In genomic region chr10:78395819-78396624, GRCm38 (mm10) we compare ENCODE assay signal across 8 mouse cellular contexts. TPM values are rescaled to one million over a fixed set of nuclear protein-coding genes. Genes with fewer than 3 reads are reported as not detected.
A peak's percentile ranks its signal among the peaks of the same experiment; 100 is the strongest.
DNase-seq lines count a peak whose midpoint lies in the region; ATAC-seq and TF ChIP-seq lines count a peak whose summit lies in the region.

No protein-coding gene starts in this region.

- H3K9ac ChIP-seq in embryonic facial prominence, embryonic 12.5 days: no peak overlapping the region
- no peak overlapping the region for H3K9ac ChIP-seq in heart, adult 2 months (ENCODE audit: low read depth, low read length)
- H3K9ac ChIP-seq in kidney, embryonic 15.5 days: no peak overlapping the region
- no peak overlapping the region for H3K9ac ChIP-seq in limb, embryonic 14.5 days (ENCODE audit: low read depth, low read length, severe bottlenecking)

- ATAC-seq in embryonic facial prominence, embryonic 12.5 days (ENCODE audit: insufficient number of reproducible peaks, insufficient read depth, low FRiP score, low TSS enrichment): no peak
- ATAC-seq in kidney, embryonic 15.5 days (replicated peaks; ENCODE audit: low FRiP score): peak; percentile 41; the same call in 1 of the 2 replicates
- peak; percentile 72 for ATAC-seq in limb, embryonic 14.5 days (ENCODE audit: low FRiP score, low read depth)

- peak; percentile 89 for DNase-seq in A20 (ENCODE audit: low read depth, low spot score)
- peak; percentile 94 to 96 for DNase-seq in adrenal gland, postnatal 36 days
- DNase-seq in heart, adult 2 months: peak; percentile 84 to 95
- peak; percentile 91 for DNase-seq in limb, embryonic 14.5 days (ENCODE audit: low spot score)
- DNase-seq in natural killer cell, adult 2 months (ENCODE audit: low spot score in 2 of 2): peak; percentile 76 to 87
- peak; percentile 93 for DNase-seq in splenic B cell, adult 2 months (ENCODE audit: low read depth, low spot score)

- peak overlapping the region; percentile 29; the same call in 1 of the 2 replicates for H3K4me2 ChIP-seq in embryonic facial prominence, embryonic 12.5 days (replicated peaks)
- H3K4me2 ChIP-seq in kidney, embryonic 15.5 days: no peak overlapping the region
- no peak overlapping the region; the same call in 1 of the 2 replicates for H3K4me2 ChIP-seq in limb, embryonic 14.5 days (replicated peaks; ENCODE audit: low read depth, low read length, severe bottlenecking)

- TF ChIP-seq EP300 in heart, adult 2 months (IDR thresholded peaks at IDR 0.05; ENCODE audit: insufficient read depth, low read depth, low read length): no peak

- no peak overlapping the region for H3K4me3 ChIP-seq in embryonic facial prominence, embryonic 12.5 days
- H3K4me3 ChIP-seq in heart, adult 2 months: no peak overlapping the region
- H3K4me3 ChIP-seq in kidney, embryonic 15.5 days (replicated peaks): no peak overlapping the region
- no peak overlapping the region for H3K4me3 ChIP-seq in limb, embryonic 14.5 days (replicated peaks; ENCODE audit: low read length)

- peaks cover 20% of the 10 kb centered on the region for H3K36me3 ChIP-seq in embryonic facial prominence, embryonic 12.5 days
- no peaks in the 10 kb centered on the region for H3K36me3 ChIP-seq in heart, adult 2 months (ENCODE audit: control insufficient read depth, insufficient read depth, low read length)
- peaks cover 13% of the 10 kb centered on the region for H3K36me3 ChIP-seq in kidney, embryonic 15.5 days
- H3K36me3 ChIP-seq in limb, embryonic 14.5 days (ENCODE audit: control insufficient read depth, insufficient read depth, low read length): peaks cover 20% of the 10 kb centered on the region
- peaks cover 2% of the 10 kb centered on the region; the same call in 1 of the 2 replicates for H3K36me3 ChIP-seq in splenic B cell, adult 2 months (ENCODE audit: control insufficient read depth, insufficient read depth, low read length, poor library complexity, severe bottlenecking)

- WGBS in embryonic facial prominence, embryonic 12.5 days: 4% methylated on average over 17 of the region's 17 CpGs
- WGBS in heart, adult 2 months: 18% methylated on average over 17 of the region's 17 CpGs
- 6% methylated on average over 17 of the region's 17 CpGs for WGBS in kidney, embryonic 15.5 days
- WGBS in limb, embryonic 14.5 days: 5% methylated on average over 17 of the region's 17 CpGs

- H3K27me3 ChIP-seq in embryonic facial prominence, embryonic 12.5 days: peaks cover 19% of the 10 kb centered on the region
- no peaks in the 10 kb centered on the region for H3K27me3 ChIP-seq in heart, adult 2 months (ENCODE audit: control insufficient read depth, insufficient read depth, low read length)
- peaks cover 15% of the 10 kb centered on the region for H3K27me3 ChIP-seq in kidney, embryonic 15.5 days
- H3K27me3 ChIP-seq in limb, embryonic 14.5 days (ENCODE audit: control insufficient read depth, insufficient read depth, low read length): 0 out of 2 replicates have a peak, but pooled peaks cover 4% of the 10 kb centered on the region
- H3K27me3 ChIP-seq in splenic B cell, adult 2 months (ENCODE audit: control insufficient read depth, insufficient read depth, low read length, poor library complexity, severe bottlenecking): no peaks in the 10 kb centered on the region

- TF ChIP-seq CTCF in heart, adult 2 months (IDR thresholded peaks at IDR 0.05): peak; percentile 99

- H3K27ac ChIP-seq in embryonic facial prominence, embryonic 12.5 days: no peak overlapping the region
- H3K27ac ChIP-seq in heart, adult 2 months: no peak overlapping the region
- H3K27ac ChIP-seq in kidney, embryonic 15.5 days: no peak overlapping the region
- H3K27ac ChIP-seq in limb, embryonic 14.5 days (replicated peaks; ENCODE audit: low read depth, low read length): no peak overlapping the region

- no peaks in the 10 kb centered on the region for H3K79me2 ChIP-seq in heart, adult 2 months (replicated peaks; ENCODE audit: control insufficient read depth, insufficient read depth, low read length)

- no peak for TF ChIP-seq POLR2A in heart, adult 2 months (IDR thresholded peaks at IDR 0.05; ENCODE audit: insufficient read depth, low read depth, low read length)
- no peak for TF ChIP-seq POLR2A in limb, embryonic 14.5 days (IDR thresholded peaks at IDR 0.05; ENCODE audit: borderline replicate concordance, extremely low read depth, insufficient read depth, insufficient read length)

- intact Hi-C loops in heart, adult 2 months (cut with DNase I): loop anchor here (1.0 to 10.0 kb wide), 2 partner anchors 117 to 211 kb away; partner anchors contain the start of gene Pwp2

- peaks cover 3% of the 10 kb centered on the region; the same call in 1 of the 2 replicates for H3K4me1 ChIP-seq in embryonic facial prominence, embryonic 12.5 days
- H3K4me1 ChIP-seq in heart, adult 2 months (ENCODE audit: control insufficient read depth, insufficient read depth, low read length): peaks cover 2% of the 10 kb centered on the region
- H3K4me1 ChIP-seq in kidney, embryonic 15.5 days: peaks cover 42% of the 10 kb centered on the region
- H3K4me1 ChIP-seq in limb, embryonic 14.5 days (ENCODE audit: control insufficient read depth, insufficient read depth, low read length): no peaks in the 10 kb centered on the region

- H3K9me3 ChIP-seq in embryonic facial prominence, embryonic 12.5 days: no peaks in the 10 kb centered on the region
- no peaks in the 10 kb centered on the region for H3K9me3 ChIP-seq in kidney, embryonic 15.5 days (replicated peaks)
- H3K9me3 ChIP-seq in limb, embryonic 14.5 days (ENCODE audit: control insufficient read depth, low read length): no peaks in the 10 kb centered on the region

RNA-seq across cellular contexts. Expression of gene Rrp1, which starts 16.8 kb away (rescaled TPM):
- 100 to 1,000 TPM; 243 to 258 TPM for total RNA-seq in adrenal gland, postnatal 36 days (2021)
- 323 and 336 TPM in 2 replicates for polyA plus RNA-seq in embryonic facial prominence, embryonic 12.5 days (2016; fragmentation: Nextera tagmentation; extraction: Ambion mirVana)
- 10 to 100 TPM; 88.8 to 94.4 TPM for total RNA-seq in heart, adult 2 months (2021)
- 51.3 and 91.5 TPM in 2 replicates for polyA plus RNA-seq in heart, adult 2 months (2012; rRNA removed)
- polyA plus RNA-seq in kidney, embryonic 15.5 days (2015; fragmentation: Nextera tagmentation; extraction: Ambion mirVana): 287 and 316 TPM in 2 replicates
- polyA plus RNA-seq in limb, embryonic 14.5 days (2012; rRNA removed): 159 and 279 TPM in 2 replicates
- polyA plus RNA-seq in limb, embryonic 14.5 days (2014; fragmentation: Nextera tagmentation; extraction: Ambion mirVana): 224 and 245 TPM in 2 replicates

RNA-seq across cellular contexts. Expression of gene Cstb, which starts 29.4 kb away (rescaled TPM):
- 100 to 1,000 TPM; 268 to 380 TPM for total RNA-seq in adrenal gland, postnatal 36 days (2021)
- polyA plus RNA-seq in embryonic facial prominence, embryonic 12.5 days (2016; fragmentation: Nextera tagmentation; extraction: Ambion mirVana): 185 and 189 TPM in 2 replicates
- 10 to 100 TPM; 23.0 to 25.1 TPM for total RNA-seq in heart, adult 2 months (2021)
- 21.4 and 25.2 TPM in 2 replicates for polyA plus RNA-seq in heart, adult 2 months (2012; rRNA removed)
- 182 and 209 TPM in 2 replicates for polyA plus RNA-seq in kidney, embryonic 15.5 days (2015; fragmentation: Nextera tagmentation; extraction: Ambion mirVana)
- polyA plus RNA-seq in limb, embryonic 14.5 days (2012; rRNA removed): 126 and 157 TPM in 2 replicates
- 303 and 338 TPM in 2 replicates for polyA plus RNA-seq in limb, embryonic 14.5 days (2014; fragmentation: Nextera tagmentation; extraction: Ambion mirVana)

RNA-seq across cellular contexts. Expression of gene Agpat3, which starts 43.7 kb away (rescaled TPM):
- 100 to 1,000 TPM; 293 to 406 TPM for total RNA-seq in adrenal gland, postnatal 36 days (2021)
- 54.1 and 56.4 TPM in 2 replicates for polyA plus RNA-seq in embryonic facial prominence, embryonic 12.5 days (2016; fragmentation: Nextera tagmentation; extraction: Ambion mirVana)
- total RNA-seq in heart, adult 2 months (2021): 100 to 1,000 TPM; 209 to 232 TPM
- polyA plus RNA-seq in heart, adult 2 months (2012; rRNA removed): 286 and 366 TPM in 2 replicates
- 84.9 and 88.7 TPM in 2 replicates for polyA plus RNA-seq in kidney, embryonic 15.5 days (2015; fragmentation: Nextera tagmentation; extraction: Ambion mirVana)
- 83.0 and 109 TPM in 2 replicates for polyA plus RNA-seq in limb, embryonic 14.5 days (2012; rRNA removed)
- polyA plus RNA-seq in limb, embryonic 14.5 days (2014; fragmentation: Nextera tagmentation; extraction: Ambion mirVana): 89.7 and 111 TPM in 2 replicates
